Mouse (Mus musculus): ENCODE results near the gene Ppp1r15b.

DNA sequence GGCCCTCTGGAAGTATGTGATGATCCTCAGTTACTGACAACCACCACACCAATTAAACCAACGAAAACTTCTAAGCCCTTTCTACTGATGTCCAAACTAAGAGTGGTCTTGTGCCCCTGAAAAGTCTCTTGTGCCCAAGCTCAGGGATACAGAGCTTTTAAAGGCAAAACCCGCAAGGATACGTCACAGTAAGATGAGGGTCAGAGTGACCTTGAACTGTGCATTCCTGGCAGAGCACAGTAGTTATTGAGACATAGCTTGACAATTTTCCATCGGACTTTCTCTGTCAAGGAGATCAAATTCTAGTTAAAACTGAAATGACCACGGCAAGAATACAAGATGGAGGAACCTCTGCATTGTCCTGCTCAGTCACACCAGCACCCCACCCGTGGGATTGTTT lies 9.7 kb upstream of the Ppp1r15b start:
- TF ChIP-seq NRF1 (IDR thresholded peaks at IDR 0.05; ENCODE audit: low read depth, low read length) = no peak
- TF ChIP-seq CTCF (conservative IDR thresholded peaks at IDR 0.05 in 1 of 2, IDR thresholded peaks at IDR 0.05 in 1 of 2; ENCODE audit: low read depth in 2 of 2, low read length in 2 of 2) = no peak
- TF ChIP-seq POLR2A (IDR thresholded peaks at IDR 0.05; ENCODE audit: low read depth, low read length) = no peak
- no peak for TF ChIP-seq GABPA (IDR thresholded peaks at IDR 0.05; ENCODE audit: insufficient replicate concordance, low read depth, low read length)
- TF ChIP-seq ZMIZ1 (IDR thresholded peaks at IDR 0.05; ENCODE audit: low read depth, low read length) = no peak
- TF ChIP-seq TCF12 (IDR thresholded peaks at IDR 0.05; ENCODE audit: low read depth, low read length) = no peak

Data from CH12.LX (cell line).